Mouse (Mus musculus): Measurements from ENCODE around the gene Jpt1.

DNA sequence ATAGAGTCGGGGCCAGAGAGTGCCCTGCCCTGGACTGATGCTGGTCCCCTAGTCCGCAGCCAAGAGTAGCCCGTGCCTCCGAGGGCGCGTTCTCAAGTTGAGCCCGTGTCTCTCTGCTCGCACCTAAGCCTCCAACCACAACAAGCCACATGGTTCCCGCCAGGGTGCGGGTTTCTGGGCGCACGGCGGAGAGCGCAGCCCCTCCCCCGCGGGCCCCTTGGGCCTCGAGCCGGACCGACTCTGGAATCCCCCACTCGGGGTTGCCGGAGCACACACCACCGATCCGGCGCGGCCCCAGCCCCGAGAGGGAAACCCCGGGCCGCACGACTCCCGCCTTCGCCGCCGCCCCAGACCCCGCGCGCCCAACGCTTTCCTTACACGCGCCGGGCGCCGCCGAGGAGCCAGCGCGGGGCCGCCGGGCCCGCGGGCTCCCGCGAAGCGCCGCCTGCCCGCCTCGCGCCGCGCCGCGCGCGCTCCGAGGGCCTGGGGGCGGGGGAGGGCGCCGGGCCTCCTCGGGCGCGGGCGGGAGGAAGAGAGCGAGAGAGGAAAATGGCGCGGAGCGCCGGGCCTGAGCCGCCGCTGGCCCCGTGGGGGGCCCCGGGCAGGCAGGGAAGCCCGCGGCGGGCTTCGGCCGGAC is 21.3 kb upstream of the Jpt1 start:
- no peak for TF ChIP-seq CTCF (IDR thresholded peaks at IDR 0.05; ENCODE audit: low read depth)
- no peak for TF ChIP-seq EP300 (optimal IDR thresholded peaks at IDR 0.05)

Data from stomach, postnatal 0 days (tissue).